Comparison of ENCODE assay signal across 8 mouse cellular contexts in the genomic region with DNA sequence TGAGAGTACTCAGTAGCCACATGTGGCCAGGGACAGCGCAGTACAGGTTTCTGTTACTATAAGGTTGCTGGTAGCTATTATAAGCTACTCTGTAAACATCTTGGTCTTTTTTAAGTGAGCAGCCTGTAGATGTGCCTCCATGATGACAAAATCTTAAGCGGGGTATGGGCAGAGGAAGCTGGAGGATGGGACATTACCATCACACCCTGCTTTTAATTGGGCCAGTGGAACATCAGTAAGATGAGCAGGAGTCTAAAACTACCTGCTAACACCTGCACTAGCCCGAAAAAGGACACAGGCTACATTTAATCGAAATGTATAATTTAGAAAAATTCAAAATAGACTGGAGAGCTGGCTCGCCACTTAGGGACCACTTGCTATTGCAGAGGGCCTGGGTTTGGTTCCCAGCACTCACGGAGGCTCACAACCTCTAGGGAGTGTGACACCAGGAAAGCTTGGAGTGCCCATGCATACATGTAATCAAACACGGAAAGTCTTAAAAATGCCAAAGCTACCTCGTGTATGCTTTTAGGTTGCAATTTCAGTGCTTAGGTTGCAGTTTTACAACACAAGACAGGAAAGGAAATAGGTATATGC. TPM values are rescaled to one million over a fixed set of nuclear protein-coding genes. Genes with fewer than 3 reads are reported as not detected.
DNase-seq lines count a peak whose midpoint lies in the region; ATAC-seq and TF ChIP-seq lines count a peak whose summit lies in the region.

No protein-coding gene starts in this region.

- TF ChIP-seq CTCF in ES-Bruce4 (IDR thresholded peaks at IDR 0.05; ENCODE audit: low read depth, low read length) = no peak
- no peak for TF ChIP-seq CTCF in liver, postnatal 0 days (IDR thresholded peaks at IDR 0.05; ENCODE audit: low read depth)

- TF ChIP-seq POLR2A in ES-Bruce4 (IDR thresholded peaks at IDR 0.05; ENCODE audit: insufficient read depth, low read length) = no peak

- intact Hi-C loops in heart, postnatal 10 days (cut with DNase I) = loop anchor here (5.0 kb wide), 1 partner anchor 77 kb away; no protein-coding TSS in a partner anchor

- H3K9ac ChIP-seq in heart, embryonic 12.5 days = no peak overlapping the region
- H3K9ac ChIP-seq in ES-Bruce4 (ENCODE audit: low read depth, poor library complexity, severe bottlenecking) = peak overlapping the region; percentile 83
- no peak overlapping the region for H3K9ac ChIP-seq in hindbrain, embryonic 11.5 days (ENCODE audit: low read depth, low read length)
- H3K9ac ChIP-seq in liver, postnatal 0 days (replicated peaks) = no peak overlapping the region

- 84% methylated on average over 8 of the region's 8 CpGs for WGBS in heart, embryonic 12.5 days
- 85% methylated on average over 8 of the region's 8 CpGs for WGBS in hindbrain, embryonic 11.5 days
- 82% methylated on average over 8 of the region's 8 CpGs for WGBS in liver, postnatal 0 days (ENCODE audit: insufficient replicate concordance)

- no peak for ATAC-seq in heart, embryonic 12.5 days (ENCODE audit: insufficient number of reproducible peaks, low FRiP score)
- ATAC-seq in hindbrain, embryonic 11.5 days (ENCODE audit: low FRiP score) = no peak
- ATAC-seq in liver, postnatal 0 days = no peak

- H3K36me3 ChIP-seq in heart, embryonic 12.5 days = peaks cover 48% of the 10 kb centered on the region
- peaks cover 37% of the 10 kb centered on the region for H3K36me3 ChIP-seq in ES-Bruce4 (ENCODE audit: control insufficient read depth, insufficient read depth, low read length, poor library complexity, severe bottlenecking)
- no peaks in the 10 kb centered on the region for H3K36me3 ChIP-seq in hindbrain, embryonic 11.5 days (ENCODE audit: control insufficient read depth, insufficient read depth, low read length)
- no peaks in the 10 kb centered on the region; the same call in 1 of the 2 replicates for H3K36me3 ChIP-seq in liver, postnatal 0 days (replicated peaks; ENCODE audit: insufficient read depth, low read length)

- peak overlapping the region; percentile 93; the same call in 1 of the 2 replicates for H3K27ac ChIP-seq in heart, embryonic 12.5 days (ENCODE audit: poor library complexity, severe bottlenecking)
- H3K27ac ChIP-seq in ES-Bruce4 (ENCODE audit: insufficient read depth, low read length) = peak overlapping the region; percentile 85
- no peak overlapping the region for H3K27ac ChIP-seq in hindbrain, embryonic 11.5 days (ENCODE audit: low read depth, low read length)
- H3K27ac ChIP-seq in liver, postnatal 0 days (ENCODE audit: low read depth) = no peak overlapping the region

- no peak for DNase-seq in heart, postnatal 10 days
- DNase-seq in hindbrain, embryonic 11.5 days (ENCODE audit: low spot score) = no peak
- no peak for DNase-seq in liver, postnatal 0 days
- no peak for DNase-seq in adrenal gland, postnatal 36 days
- no peak for DNase-seq in T-cell, adult 2 months (ENCODE audit: low spot score)
- DNase-seq in embryo, embryonic 10.5 days (ENCODE audit: low spot score) = no peak

- no peak for TF ChIP-seq EP300 in ES-Bruce4 (IDR thresholded peaks at IDR 0.05; ENCODE audit: insufficient read depth, low read depth, low read length)
- no peak for TF ChIP-seq EP300 in liver, postnatal 0 days (IDR thresholded peaks at IDR 0.05; ENCODE audit: low read depth)

- H3K4me1 ChIP-seq in heart, embryonic 12.5 days (replicated peaks) = peaks cover 16% of the 10 kb centered on the region
- peaks cover 1% of the 10 kb centered on the region for H3K4me1 ChIP-seq in ES-Bruce4 (ENCODE audit: control insufficient read depth, insufficient read depth, low read length)
- H3K4me1 ChIP-seq in hindbrain, embryonic 11.5 days (replicated peaks; ENCODE audit: control insufficient read depth, insufficient read depth, low read length) = peaks cover 5% of the 10 kb centered on the region; the same call in 1 of the 2 replicates
- H3K4me1 ChIP-seq in liver, postnatal 0 days (ENCODE audit: insufficient read depth) = peaks cover 6% of the 10 kb centered on the region; the same call in 1 of the 2 replicates

- H3K9me3 ChIP-seq in heart, embryonic 12.5 days (replicated peaks) = no peaks in the 10 kb centered on the region
- no peaks in the 10 kb centered on the region for H3K9me3 ChIP-seq in ES-Bruce4 (replicated peaks; ENCODE audit: control insufficient read depth, insufficient read depth, low read length, poor library complexity, severe bottlenecking)
- H3K9me3 ChIP-seq in hindbrain, embryonic 11.5 days (ENCODE audit: control insufficient read depth, low read length) = no peaks in the 10 kb centered on the region
- H3K9me3 ChIP-seq in liver, postnatal 0 days (ENCODE audit: low read length) = no peaks in the 10 kb centered on the region

- no peaks in the 10 kb centered on the region for H3K27me3 ChIP-seq in heart, embryonic 12.5 days (replicated peaks)
- H3K27me3 ChIP-seq in ES-Bruce4 (ENCODE audit: control insufficient read depth, insufficient read depth, low read length, poor library complexity, severe bottlenecking) = no peaks in the 10 kb centered on the region
- no peaks in the 10 kb centered on the region for H3K27me3 ChIP-seq in hindbrain, embryonic 11.5 days (ENCODE audit: control insufficient read depth, insufficient read depth, low read length)
- H3K27me3 ChIP-seq in liver, postnatal 0 days (ENCODE audit: insufficient read depth, low read length) = no peaks in the 10 kb centered on the region

- H3K4me2 ChIP-seq in heart, embryonic 12.5 days = peak overlapping the region; percentile 72
- H3K4me2 ChIP-seq in hindbrain, embryonic 11.5 days (replicated peaks; ENCODE audit: low read depth, low read length) = peak overlapping the region; percentile 57; the same call in 1 of the 2 replicates
- peak overlapping the region; percentile 66 for H3K4me2 ChIP-seq in liver, postnatal 0 days (ENCODE audit: low read depth, low read length)

- peak overlapping the region; percentile 79 for H3K4me3 ChIP-seq in heart, embryonic 12.5 days
- peak overlapping the region; percentile 52 for H3K4me3 ChIP-seq in ES-Bruce4 (ENCODE audit: low read depth, low read length)
- H3K4me3 ChIP-seq in hindbrain, embryonic 11.5 days (ENCODE audit: low read depth, low read length) = peak overlapping the region; percentile 96; the same call in 1 of the 2 replicates
- H3K4me3 ChIP-seq in liver, postnatal 0 days (ENCODE audit: low read depth, low read length) = 0 out of 2 replicates have a peak overlapping the region, but pooled peaks have one; percentile 57

RNA-seq across cellular contexts. Expression of a gene that starts 26.7 kb away (rescaled TPM):
- 41.4 and 44.7 TPM in 2 replicates for polyA plus RNA-seq in heart, embryonic 12.5 days (2016; fragmentation: Nextera tagmentation; extraction: Ambion mirVana)
- total RNA-seq in heart, postnatal 10 days (2021) = 10 to 100 TPM; 47.1 to 50.5 TPM
- polyA plus RNA-seq in ES-Bruce4 (2011; ENCODE audit: insufficient read depth, insufficient read length, low read depth, missing spikeins) = 46.3 and 52.4 TPM in 2 replicates
- 36.7 and 38.4 TPM in 2 replicates for polyA plus RNA-seq in hindbrain, embryonic 11.5 days (2014; fragmentation: Nextera tagmentation; extraction: Ambion mirVana)
- 10.1 and 12.6 TPM in 2 replicates for polyA plus RNA-seq in liver, postnatal 0 days (2015; fragmentation: Nextera tagmentation; extraction: Ambion mirVana)
- 10 to 100 TPM; 31.6 to 39.7 TPM for total RNA-seq in adrenal gland, postnatal 36 days (2021)

Comparison
In these comparisons a context has a peak if more than half of its experiments do, and no peak if none do; other contexts are left out.
1. H3K27ac ChIP-seq: peak in heart, embryonic 12.5 days (single experiment) and ES-Bruce4 (single experiment); none in hindbrain, embryonic 11.5 days (single experiment) and liver, postnatal 0 days (single experiment).
2. Peak in every context shown above with its lines, with median percentiles within 50 percentile points of each other: H3K4me2 ChIP-seq and H3K4me3 ChIP-seq.